Mouse (Mus musculus): ENCODE data around the gene Itpkb. TPM values are rescaled to one million over a fixed set of nuclear protein-coding genes. Genes with fewer than 3 reads are reported as not detected.

Itpkb gene
- total RNA-seq, 2 experiments from 2014 or later, result 13.4 to 19.0 TPM

DNA sequence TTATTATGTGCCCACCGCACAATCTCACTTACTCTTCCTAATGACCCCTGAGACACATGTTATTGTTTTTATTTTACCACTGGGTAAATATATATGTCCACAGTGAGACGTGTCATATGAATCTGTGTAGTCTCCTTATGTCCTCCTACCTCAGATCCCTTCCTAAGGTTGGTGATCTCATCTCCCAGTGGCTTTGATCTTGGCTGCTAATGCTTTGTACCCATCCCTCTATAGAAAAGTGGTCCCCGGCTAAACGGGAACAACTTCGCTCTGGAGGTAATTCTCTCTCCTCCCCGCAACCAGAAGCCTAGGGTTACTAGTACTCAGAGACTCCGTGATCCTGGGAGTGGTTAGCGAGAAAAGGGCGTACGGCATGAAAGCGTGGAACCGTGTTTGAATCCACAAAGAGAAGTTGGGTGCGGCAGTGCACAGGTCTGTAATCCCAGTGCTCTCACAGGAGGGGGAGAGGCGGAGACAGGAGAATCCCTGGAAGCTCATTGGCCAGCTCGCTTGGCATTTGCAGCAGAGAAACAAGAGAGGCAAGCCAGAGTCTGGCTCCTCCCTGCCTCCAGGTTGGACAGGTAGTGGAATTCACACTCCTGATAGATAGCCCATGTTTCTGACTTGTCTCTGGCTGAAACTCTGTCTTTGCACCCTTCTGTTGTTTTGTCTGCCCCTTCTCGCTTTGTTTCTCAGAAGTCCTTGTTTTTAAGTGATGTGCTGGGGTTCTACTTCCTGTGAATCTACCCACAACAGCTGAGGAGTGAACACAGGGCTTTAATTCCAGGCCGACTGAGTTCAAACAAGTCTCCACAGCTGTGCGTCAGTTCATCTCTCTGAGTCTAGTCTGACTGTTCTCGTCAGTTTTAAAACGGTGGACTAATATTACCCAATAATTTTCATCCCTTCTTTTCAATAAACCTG, 16.5 kb upstream of the Itpkb start:
- DNase-seq (ENCODE audit: low spot score in 2 of 2), result no peak

DNA sequence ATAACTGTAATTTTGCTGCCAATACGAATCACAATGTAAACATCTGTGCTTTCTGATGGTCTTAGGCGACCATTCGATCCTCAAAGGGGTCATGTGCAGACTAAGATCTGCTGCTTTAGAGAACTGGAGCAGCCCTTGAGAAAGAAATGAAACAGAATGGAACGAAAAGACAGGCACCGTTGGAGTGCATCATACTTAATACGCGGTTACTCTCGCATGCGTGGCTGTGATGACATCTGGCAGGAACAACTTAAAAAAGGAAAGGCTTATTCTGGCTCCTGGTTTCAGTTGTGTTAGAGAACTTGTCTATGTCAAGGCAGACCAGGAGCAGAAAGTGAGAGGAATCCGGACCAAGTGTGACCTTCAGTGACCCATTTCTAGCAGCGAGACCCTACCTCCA, 15.6 kb upstream of the Itpkb start:
- DNase-seq (ENCODE audit: low spot score in 2 of 2), result no peak
- intact Hi-C loops (cut with DNase I), result no loop called here

More for the DNA sequence above, 16.5 kb upstream of the Itpkb start:
- intact Hi-C loops (cut with DNase I), result no loop called here

DNA sequence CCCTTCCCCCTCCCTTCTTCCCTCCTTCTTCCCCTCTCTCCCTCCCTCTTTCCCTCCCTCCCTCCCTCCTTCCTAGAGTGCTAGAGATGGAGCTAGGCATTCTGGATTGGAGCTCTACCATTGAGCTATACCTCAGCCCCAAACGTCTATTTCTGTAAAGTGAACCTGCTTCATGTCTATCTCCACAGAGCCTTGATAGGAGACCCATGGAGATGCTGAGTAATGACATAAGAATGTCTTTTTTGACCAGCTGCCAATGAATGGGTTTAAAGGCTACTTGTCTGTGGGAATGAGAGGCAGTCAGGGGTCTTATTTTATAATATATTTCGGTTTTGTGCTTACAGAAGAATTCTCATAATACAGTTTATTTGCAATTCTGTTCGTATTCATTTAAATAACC, 15.2 kb upstream of the Itpkb start:
- intact Hi-C loops (cut with DNase I), result no loop called here
- no peak for DNase-seq (ENCODE audit: low spot score in 2 of 2)

DNA sequence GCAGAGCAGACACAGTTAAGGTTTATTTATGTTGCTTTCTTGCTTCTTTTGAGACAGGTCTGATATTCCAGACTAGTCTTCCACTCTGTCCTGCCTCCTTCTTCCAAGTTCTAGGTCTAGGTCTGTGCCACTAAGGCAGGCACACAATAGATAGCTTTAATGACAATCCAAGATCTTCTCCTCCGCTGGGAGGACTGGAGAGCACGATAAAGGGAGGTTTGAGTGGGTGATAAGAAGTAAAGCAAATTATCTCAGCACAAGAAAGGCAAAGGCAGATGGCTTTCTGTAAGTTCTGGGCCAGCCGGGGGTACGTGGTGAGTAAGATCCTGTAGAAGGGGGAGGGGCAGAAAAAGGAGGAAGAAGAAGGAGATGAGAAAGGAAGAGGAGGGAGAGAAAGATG, 12.8 kb upstream of the Itpkb start:
- intact Hi-C loops (cut with DNase I), result no loop called here
- no peak for DNase-seq (ENCODE audit: low spot score in 2 of 2)

DNA sequence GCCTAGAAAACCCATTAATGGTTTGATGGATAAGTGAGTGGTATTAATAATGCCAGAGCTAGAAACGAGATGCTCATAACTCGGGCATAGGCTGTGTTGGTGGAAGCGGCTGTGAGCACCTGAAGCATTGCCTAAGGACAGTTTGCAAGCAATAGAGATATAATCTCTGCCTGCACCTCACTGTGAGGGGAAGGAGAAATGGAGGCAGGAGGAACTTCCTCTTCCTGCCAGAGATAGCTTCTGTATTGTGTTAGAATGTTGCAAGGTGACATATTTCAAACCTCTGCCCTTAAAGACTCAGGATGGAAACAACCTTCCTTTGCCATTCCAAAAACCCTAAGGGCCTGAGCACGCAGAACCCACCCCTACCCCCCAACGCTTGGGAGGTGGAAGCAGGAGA, 11.9 kb upstream of the Itpkb start:
- DNase-seq (ENCODE audit: low spot score in 2 of 2), result no peak
- intact Hi-C loops (cut with DNase I), result no loop called here

DNA sequence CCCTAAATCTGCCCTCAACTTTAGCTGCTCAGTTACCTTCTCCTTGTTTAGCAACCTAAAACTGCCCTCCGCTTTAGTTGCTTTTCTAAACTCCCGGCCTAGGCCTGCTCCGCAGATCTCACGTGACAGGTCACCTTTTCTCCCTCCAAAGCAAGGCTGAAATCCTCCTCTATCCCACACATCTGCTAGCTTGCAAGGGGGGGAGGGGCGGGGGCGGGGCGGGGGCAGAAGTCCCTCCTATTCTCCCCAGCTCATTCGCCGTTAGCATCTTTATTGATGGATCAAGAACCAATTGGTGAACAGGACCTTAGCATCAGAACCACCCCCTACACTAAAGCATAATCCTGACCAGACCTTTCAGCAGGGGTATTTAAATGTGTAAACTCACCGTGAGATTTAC, 10.4 kb upstream of the Itpkb start:
- DNase-seq (ENCODE audit: low spot score in 2 of 2), result no peak
- intact Hi-C loops (cut with DNase I), result no loop called here

DNA sequence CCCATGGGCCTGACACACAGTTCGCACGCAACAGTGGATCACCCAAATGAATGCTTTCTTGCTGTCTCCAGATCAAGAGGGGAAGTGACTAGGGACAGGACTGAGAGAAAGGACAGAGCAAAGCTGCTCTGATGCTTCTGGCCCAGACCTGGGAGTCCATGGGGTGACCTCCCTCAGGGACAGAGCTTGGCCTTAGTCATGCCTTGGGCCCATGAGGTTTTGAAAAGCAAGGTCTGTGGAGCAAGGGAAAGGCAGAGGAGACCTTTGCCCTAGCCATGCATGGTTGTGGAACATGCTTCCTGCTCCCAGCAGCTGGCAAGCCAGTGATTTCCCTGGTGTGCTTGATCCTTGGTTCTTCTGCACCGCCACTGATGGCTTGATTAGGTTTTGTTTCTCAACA, 7.4 kb upstream of the Itpkb start:
- intact Hi-C loops (cut with DNase I), result no loop called here
- no peak for DNase-seq (ENCODE audit: low spot score in 2 of 2)

DNA sequence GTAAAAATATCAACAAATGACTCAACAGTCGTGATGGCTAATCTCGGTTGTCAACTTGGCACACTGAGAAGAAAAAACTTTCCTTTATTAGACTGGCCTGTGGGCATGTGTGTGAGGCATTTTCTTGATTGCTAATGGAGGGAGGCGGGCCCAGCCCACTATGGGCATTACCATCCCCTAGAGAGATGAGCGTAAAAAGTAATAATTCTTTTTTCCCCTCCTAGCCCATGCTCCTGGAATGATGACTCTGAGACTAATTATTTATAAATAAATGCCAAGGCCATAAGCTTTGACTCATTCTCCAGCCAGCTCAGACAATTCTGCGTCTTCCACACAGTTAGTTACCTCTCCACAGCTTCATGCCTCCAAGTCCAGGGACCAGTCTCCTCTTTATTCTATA, 6.8 kb upstream of the Itpkb start:
- no peak for DNase-seq (ENCODE audit: low spot score in 2 of 2)
- intact Hi-C loops (cut with DNase I), result no loop called here

DNA sequence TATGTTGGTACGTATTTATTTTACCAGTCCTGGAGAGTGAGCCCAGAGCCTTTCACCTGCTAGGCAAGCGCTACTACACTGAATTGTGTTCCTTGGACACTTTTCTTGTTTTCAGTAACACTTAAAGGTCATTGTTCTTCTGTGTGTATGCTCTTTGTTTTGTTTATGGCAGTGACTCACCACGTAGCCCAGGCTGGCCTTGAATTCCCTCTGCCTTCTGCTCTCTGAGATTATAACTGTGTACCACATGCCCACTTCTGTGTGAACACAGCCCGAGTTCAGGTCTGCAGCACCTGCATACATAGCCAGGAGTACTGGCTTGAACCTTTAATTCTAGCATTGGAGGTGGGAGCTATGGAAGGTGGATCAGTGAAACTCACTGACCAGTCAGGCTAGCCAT, 6.0 kb upstream of the Itpkb start:
- intact Hi-C loops (cut with DNase I), result no loop called here
- no peak for DNase-seq (ENCODE audit: low spot score in 2 of 2)

DNA sequence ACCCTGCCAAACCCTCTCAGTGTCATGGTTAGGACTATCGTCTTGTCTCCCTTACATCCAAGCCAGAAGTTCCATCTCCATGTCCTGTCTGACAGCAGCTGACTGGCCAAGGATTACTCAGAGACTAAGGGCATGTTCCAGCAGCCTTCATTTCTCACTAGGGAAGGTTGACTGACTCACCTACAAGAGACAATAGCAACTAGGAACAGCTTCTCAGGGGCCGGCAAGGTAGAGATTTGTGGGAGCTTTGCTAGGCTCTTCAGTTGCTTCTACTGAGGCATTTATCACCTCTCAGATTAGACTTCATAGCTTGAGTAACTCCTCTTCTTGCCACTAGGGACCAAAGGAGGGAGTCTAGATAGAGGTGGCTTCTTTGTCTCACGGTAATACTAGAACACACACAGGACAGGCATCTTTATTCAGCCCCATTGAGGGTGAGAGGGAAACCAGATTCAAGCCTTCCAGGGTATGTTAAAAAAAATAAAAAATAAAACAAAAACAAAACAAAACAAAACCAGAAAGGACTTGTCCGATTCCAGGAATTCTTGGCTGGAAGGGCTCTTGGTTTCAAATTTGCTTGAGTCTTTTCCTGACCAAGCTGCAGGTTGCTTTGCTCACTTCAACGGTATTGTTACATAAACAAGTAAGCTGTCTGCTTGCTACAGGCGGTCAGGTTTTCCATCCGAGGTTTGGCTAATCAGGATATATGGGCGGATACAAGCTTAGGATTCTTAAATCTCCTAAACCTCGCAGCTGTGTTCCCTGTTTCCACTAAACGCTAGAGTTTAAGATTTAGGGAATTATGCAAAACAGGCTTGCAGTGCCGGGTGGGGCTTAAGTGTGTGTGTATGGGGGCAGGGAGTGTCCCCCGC, 1.3 kb upstream of the Itpkb start:
- intact Hi-C loops (cut with DNase I), result no loop called here
- no peak for DNase-seq (ENCODE audit: low spot score in 2 of 2)

DNA sequence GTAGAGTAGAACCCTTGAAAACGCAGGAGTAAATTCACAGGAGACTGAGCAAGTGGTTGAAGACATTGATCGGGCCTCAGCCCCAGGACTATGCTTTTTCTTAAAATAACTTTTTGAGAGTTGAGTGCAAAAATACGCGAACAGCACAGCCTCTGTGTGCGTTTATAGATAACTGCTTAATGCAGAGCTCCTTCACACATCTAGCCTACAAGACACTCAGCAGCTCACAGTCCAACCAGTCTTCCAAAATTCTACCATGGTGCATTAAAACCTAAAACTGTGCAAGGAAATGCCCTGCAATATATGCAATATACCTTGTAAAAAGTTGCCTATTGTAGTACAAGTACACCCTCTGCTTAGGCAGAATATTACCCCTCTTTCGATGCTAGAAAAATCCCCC, 579 bp upstream of the Itpkb start:
- no peak for DNase-seq (ENCODE audit: low spot score in 2 of 2)
- intact Hi-C loops (cut with DNase I), result loop anchor here (5.0 kb wide), 4 partner anchors 38 to 78 kb away; no protein-coding TSS in a partner anchor

DNA sequence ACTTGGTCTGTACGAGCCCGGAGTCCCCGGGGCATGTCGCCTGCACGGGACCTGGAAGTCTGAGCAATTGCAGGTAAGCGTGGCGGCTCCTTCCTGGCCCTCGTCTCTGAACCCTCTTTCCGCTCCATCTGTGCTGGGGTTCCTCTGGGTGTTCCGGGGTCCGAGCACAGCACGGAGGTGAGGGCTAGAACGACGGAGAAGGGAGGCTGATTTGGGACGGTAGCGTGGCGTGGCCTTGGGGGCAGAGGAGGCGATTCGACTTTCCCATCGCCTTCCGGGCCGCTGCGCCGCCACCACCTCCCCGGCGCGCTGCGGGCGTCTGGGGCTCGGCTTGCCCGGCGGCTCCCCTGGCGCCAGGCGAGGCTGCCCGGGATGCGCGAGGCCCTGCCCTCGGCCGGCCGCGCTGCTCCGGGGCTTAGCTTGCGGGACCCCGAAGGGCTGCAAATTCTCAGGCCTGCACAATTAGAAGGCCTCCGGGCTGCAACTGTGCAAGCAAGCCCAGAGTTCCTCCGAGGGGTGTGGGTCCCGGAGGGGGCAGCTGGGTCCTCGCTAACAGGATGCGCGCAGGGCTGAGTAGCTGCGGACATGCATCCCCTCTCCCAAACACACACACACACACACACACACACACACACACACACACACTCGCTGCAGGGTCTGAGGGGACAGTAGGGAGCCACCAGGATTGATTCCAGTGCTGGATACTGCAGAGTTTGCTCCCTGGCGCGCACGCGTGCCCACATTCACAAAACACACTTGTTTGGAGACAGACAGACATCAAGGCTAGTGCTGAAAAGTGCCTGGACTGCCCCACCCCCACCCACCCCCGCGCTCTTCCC, 641 bp downstream of the Itpkb start:
- peak; percentile 27 to 50 for DNase-seq (ENCODE audit: low spot score in 2 of 2)
- intact Hi-C loops (cut with DNase I), result loop anchor here (5.0 kb wide), 4 partner anchors 36 to 76 kb away; no protein-coding TSS in a partner anchor

DNA sequence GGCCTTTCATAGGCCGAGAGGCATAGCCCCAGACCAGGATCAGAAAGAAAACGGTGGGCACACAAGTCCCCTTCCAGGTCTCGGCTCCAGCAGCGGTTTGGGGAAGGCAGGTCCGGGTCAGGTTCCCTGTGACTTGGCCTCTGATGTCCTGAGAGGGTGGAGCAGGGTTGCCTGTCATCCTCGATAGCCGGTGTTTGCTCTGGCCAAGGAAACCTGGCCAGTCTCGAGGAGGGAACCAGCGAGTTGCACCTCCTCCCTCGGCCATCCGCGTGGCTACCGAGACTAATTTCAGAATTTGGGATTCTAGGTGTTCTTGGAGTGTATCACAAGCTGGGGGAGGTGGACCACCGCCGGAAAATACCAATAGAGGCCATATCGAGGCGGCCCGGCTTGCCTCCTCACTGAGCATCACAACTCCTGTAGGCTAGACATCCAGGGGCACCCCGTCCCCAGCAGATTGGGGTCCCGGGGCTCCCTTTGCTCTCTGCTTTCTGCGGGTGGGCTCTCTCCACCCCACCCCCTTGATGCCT, 1.3 kb downstream of the Itpkb start:
- intact Hi-C loops (cut with DNase I), result loop anchor here (5.0 kb wide), 4 partner anchors 36 to 76 kb away; no protein-coding TSS in a partner anchor
- DNase-seq (ENCODE audit: low spot score in 2 of 2), result no peak

DNA sequence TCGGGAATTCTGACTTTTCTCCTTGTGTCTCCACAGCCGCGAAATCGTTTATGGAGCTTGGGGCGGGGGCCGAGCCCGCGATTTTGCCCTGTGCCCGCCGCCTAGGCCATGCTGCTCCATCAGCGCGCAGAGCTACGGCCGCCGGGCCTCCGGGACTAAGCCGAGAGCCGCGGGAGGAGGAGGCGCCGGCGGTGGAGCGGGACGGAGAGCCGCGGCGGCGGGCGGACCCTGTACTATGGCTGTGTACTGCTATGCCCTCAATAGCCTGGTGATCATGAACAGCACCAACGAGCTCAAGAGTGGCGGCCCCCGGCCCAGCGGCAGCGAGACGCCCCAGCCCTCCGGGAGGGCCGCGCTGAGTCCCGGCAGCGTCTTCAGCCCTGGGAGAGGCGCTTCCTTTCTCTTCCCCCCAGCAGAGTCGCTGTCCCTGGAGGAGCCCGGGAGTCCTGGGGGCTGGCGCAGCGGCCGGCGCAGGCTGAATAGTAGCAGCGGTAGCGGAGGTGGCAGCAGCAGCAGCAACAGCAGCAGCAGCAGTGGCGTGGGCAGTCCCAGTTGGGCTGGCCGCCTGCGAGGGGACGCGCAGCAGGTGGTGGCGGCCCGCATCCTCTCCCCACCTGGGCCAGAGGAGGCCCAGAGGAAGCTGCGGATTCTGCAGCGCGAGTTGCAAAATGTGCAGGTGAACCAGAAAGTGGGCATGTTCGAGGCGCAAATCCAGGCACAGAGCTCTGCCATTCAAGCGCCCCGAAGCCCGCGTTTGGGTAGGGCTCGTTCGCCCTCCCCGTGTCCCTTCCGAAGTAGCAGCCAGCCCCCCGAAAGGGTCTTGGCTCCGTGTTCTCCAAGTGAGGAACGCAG, 2.0 kb downstream of the Itpkb start:
- peak; percentile 65 to 72 for DNase-seq (ENCODE audit: low spot score in 2 of 2)
- intact Hi-C loops (cut with DNase I), result loop anchor here (5.0 kb wide), 4 partner anchors 35 to 75 kb away; no protein-coding TSS in a partner anchor

DNA sequence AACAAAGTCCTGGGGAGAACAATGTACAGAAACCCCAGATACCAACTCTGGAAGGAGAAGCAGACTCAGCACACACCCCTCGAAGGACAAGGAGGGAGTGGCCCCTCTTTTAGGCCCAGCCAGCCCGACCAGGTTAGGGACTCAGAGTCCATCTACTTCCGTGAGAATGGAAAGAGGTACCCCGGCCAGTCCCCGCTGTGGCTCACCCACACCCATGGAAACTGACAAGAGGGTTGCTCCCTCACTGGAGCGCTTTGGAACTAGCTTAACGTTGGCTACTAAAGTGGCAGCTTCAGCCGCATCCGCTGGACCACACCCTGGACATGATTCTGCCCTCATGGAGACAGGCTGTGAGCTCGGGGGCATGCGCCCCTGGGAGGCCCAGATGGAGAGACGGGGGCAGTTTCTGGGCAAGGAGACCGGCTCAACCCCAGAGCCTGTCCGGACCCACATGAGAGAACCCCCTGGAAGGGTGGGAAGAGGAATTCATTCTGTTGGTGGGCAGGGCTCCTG, 2.7 kb downstream of the Itpkb start:
- intact Hi-C loops (cut with DNase I), result loop anchor here (5.0 kb wide), 4 partner anchors 34 to 74 kb away; no protein-coding TSS in a partner anchor
- no peak for DNase-seq (ENCODE audit: low spot score in 2 of 2)

DNA sequence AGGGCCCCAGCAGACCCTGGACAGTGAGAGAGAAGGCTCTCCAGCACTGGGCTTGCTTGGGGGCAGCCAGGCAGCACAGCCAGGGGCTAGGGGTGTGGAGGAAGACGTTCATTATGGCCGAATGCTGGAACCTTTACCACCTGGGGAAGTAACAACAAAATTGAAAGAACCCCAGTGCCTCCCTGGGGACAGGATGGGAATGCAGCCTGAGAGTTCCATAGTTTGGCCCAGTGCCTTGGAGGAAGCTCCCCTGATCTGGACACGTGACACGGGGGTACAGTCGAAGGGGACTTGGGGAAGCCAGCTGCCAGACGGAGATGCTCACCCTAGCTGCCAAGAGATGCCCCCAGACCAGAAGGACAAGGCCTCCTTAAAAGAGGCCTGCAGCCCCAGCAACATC, 3.3 kb downstream of the Itpkb start:
- intact Hi-C loops (cut with DNase I), result loop anchor here (5.0 kb wide), 4 partner anchors 34 to 74 kb away; no protein-coding TSS in a partner anchor
- DNase-seq (ENCODE audit: low spot score in 2 of 2), result no peak

DNA sequence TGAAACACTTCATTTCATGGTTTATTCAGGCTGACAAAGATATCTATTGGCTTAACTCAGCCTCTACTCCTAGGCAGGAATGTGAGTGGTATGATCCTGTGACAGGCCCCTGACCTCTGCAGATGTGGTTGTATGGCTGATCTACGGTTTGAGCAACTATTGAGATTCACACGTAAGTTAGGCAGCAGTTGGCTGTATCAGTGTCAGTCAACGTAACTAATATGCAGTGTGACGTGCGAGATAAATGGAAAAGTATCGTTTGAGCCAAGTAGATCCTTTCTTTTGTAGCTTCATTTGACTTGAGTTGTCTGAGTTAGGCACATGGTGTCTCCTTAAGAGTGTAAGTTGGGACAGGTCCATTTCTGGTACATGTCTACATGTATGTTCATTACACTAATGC, 4.3 kb downstream of the Itpkb start:
- intact Hi-C loops (cut with DNase I), result loop anchor here (5.0 kb wide), 4 partner anchors 33 to 73 kb away; no protein-coding TSS in a partner anchor
- DNase-seq (ENCODE audit: low spot score in 2 of 2), result no peak

Data from left cerebral cortex, postnatal 36 days (tissue).